Mouse (Mus musculus): ENCODE measurements around the gene Asb18.

GRCm38 (mm10) chr1:89902641-89903040, 111.8 kb downstream of the Asb18 start:
- TF ChIP-seq CHD2 (IDR thresholded peaks at IDR 0.05; ENCODE audit: low read depth, low read length) = no peak
- TF ChIP-seq MAFK (IDR thresholded peaks at IDR 0.05; ENCODE audit: insufficient read depth, low read depth, low read length) = no peak
- TF ChIP-seq ZC3H11A (IDR thresholded peaks at IDR 0.05; ENCODE audit: borderline replicate concordance, low read depth, low read length) = no peak
- TF ChIP-seq ZNF384 (IDR thresholded peaks at IDR 0.05; ENCODE audit: low read depth, low read length) = no peak

All from ES-E14 (cell line).